Mouse (Mus musculus) kidney, postnatal 14 days (tissue): ENCODE results near the gene Tshr.
"Not testable (repeated sequence)": the region's sequence is repeated elsewhere in the genome, so short reads cannot be mapped to it uniquely, and the experiment has no call there.

Experiments used
- DNase-seq: peaks from one replicate; pipeline ENCODE4 v3.0.0; 2022; ENCODE audit warnings: mixed read lengths

Gene Tshr

GRCm38 (mm10) chr12:91500475-91500874, 116.1 kb downstream of the Tshr start:
- DNase-seq = no peak

GRCm38 (mm10) chr12:91511766-91512165, 127.4 kb downstream of the Tshr start:
- DNase-seq = no peak

DNA sequence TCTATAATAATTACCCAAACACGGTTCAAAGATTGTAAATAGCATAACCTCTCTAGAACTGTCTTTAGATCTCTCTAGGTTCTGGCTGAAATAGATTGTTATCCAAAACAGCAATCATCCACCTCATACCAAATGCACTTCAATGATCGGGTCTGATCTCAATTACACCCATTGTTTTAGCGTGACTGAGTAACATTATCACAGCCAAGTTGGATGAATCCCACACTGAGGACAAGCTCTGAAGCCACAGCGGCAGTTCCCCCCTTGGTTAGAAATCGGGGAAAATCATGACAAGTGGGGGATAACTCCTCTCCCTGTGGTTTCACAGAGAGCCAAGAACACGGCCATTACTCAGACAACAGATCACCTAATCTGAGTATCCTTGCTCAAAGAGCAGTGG, 129.6 kb downstream of the Tshr start:
- no peak for DNase-seq

DNA sequence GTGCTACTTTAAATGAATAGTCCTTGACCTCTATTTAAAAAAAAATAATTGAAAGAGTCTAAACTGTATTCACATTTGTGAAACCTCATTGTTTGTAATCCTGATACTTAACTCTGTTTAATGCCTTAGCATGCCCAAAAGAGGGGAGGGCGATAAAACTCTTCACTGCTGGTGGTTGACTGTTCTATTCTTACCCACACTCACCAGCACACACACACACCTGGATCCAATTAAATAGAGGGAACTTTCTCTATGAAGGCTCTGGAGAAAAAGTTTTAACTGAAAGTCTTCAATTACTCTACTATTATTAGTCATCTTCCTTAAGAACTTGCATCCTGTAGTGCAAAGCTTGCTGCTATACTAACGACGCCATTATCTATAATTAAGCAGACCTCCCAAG, 133.4 kb downstream of the Tshr start:
- DNase-seq = no peak

- no peak for DNase-seq
Observed at GRCm38 (mm10) chr12:91523626-91524025, 139.3 kb downstream of the Tshr start.

DNA sequence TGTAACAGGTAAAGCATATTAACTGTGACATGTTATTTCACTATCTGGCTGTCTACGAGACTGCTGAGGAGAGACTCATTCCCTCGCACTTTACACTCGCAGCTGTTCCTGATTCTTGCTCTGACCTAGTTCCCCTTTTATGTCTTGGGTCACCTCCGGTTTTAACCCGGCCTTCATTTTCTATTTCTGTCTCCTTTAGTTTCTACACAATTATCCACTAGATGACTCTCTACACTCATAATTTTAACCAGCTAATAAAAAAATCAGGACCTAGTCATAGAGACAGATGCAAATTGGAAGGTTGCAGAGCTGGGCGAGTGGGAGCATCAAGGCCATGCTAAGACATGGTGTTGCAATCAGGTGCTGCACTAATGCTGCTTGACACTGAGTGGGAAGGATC, 150.2 kb downstream of the Tshr start:
- no peak for DNase-seq

DNA sequence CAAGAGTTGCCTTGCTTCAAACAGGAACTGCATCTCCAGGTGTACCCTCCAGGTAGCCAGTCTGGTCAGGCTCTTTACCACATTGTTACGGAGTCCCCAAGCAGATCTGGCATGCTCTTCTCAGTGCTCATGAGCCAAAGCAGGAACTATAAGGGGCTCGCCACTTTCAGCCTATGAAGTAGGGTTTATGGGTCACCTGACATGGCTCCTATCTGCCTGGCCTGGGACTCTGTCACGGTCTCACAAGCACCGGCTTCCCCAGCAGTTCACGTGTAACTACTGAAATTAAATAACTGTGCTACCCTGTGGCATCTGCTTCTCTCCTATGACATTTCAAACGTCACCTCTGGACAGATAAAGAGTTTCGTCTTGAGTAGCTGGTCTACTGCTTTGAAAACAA, 155.8 kb downstream of the Tshr start:
- DNase-seq = no peak

DNA sequence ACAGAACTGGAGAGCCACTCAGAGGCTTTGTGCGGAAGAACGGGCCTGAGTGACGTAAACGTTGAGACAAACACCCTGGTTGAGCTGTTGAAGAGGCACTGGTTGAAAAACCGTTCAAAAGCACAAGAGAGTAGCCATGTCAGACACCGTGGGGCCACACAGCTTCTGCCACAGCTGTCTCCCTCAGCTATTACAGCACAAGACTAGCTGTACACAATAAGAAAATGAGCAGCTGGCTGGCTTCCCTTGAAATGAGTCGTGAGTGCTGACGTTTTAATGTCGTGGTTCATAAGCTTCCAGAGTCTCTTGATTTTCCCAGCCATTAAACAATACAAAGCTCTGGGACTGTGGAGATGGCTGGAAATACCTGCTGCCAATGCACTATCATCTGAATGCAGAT, 165.1 kb downstream of the Tshr start:
- DNase-seq = peak; percentile 5

GRCm38 (mm10) chr12:91551773-91552526, 167.6 kb downstream of the Tshr start:
- DNase-seq = peak; percentile 61

DNA sequence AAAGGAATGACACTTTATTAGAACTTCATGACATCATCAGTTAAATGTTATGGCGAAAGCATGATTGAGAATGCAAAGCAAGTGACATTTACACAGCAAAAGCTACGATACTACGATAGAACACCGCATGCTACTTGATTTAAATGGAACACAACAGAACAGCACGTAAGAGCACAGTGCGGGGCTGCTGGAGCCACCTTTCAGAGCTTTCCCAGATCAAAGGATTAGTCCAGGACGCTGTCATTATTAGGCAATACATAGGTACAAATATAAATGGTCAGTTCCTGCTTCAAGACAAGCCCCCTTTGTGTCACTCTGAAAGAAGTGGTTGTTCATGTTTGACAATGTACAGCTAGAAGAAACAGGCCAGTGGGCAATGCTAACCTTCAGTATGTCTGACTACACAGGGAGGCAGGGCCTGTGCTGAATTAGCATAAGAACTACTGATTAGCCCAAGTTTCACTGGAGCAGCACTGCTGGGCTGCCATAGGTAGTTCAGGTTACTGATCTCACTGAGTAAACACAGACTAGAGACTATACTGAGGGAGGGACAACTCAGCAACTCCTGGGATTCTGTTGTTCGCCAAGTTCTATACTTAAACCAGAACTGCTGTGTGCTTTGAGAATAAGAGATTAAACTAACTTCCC, 173.1 kb downstream of the Tshr start:
- not testable (repeated sequence) for DNase-seq

DNA sequence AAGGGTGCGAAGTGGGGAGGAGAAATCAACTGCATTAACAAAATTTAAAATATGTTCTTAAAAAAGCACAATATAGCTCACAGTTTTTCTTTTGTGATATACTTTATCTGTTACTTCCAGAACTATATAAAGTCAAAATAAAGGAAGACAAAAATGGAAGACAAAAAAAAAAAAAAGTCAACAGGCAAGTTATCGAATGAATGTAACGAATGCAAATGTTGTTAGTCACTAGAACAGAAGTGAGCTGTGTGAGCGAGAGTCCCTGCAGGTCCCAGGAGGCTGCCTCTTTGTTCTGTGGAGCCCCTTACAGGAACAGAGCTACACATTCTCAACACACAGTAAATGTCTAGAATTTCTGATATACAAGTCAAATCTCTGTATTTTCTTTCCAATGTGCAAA, 173.8 kb downstream of the Tshr start:
- not testable (repeated sequence) for DNase-seq

GRCm38 (mm10) chr12:91567145-91567544, 182.8 kb downstream of the Tshr start:
- no peak for DNase-seq

DNA sequence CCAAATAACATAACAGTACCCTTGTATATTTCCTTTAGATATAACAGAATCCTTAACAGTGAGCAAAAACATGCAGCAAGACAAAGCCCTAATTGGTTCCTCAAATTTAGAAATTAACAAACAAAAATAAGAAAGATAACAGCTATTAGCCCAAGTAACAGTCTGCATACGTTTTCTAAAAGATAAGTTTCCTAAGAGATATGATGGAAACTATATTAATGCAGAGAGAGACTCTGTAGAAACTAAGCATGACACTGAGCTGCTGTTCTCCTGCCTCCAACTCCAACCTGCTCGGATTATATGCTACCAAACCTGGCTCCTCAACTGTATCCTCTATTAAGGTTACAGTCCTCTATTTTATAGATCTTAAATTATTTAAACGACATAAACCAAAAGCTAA, 184.9 kb downstream of the Tshr start:
- no peak for DNase-seq

- no peak for DNase-seq
Observed at GRCm38 (mm10) chr12:91571708-91572107, 187.3 kb downstream of the Tshr start.

DNA sequence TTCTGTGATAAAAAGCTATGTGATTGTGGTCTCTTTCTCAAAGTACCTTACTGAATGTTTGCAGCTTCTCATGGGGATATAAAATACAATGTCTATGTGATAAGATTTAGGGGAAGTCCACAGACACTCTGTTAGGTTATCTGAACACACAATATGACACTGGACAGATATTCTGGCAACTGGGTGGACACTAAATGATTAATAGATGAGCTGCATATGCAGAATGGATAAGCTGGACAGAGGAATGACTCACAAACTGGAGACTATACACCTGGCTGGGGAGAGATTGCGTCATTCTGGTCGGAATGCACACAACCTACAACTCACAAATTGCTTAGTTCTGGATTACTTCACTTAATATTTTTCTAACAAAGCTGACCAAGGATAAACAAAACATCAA, 195.3 kb downstream of the Tshr start:
- DNase-seq = no peak

DNA sequence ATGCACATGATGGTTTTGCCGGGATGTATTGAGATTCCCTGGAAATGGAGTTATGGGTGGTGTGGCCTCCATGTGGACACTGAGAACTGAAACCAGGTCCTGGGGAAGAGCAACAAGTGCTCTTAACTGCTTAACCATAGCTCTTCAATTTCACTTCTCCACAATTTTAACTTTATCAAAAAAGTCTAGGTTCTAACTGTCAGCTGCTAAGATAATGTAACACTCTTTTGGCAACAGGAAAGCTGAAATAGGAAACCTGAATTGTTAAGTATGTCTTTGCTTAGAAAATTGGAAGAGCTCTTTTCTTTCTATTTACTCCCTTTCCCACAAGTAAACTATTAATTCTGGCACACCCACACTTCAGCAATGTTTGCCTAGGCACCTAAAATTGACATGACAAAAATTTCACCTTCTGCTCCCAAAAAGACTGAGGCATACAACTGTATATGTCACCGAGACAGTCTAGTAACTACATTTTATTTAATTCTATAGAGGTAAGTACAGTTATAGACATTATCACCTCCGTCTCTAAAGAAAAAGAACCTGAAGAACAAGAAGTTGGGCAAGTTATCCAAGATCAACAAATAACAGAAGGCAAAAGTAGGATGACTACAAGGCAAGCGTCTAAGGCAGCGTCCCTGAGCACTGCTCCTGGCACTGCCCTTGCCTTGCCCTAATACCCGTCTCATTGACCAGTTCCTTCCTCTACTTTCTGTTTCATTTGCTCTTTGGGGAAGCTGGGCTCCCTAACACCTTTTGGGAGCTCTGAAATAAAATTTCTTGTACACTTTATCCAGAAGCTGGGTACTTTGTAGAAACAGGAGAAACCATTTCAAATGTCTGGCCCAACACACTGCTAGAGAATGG, 197.1 kb downstream of the Tshr start:
- DNase-seq = no peak

DNA sequence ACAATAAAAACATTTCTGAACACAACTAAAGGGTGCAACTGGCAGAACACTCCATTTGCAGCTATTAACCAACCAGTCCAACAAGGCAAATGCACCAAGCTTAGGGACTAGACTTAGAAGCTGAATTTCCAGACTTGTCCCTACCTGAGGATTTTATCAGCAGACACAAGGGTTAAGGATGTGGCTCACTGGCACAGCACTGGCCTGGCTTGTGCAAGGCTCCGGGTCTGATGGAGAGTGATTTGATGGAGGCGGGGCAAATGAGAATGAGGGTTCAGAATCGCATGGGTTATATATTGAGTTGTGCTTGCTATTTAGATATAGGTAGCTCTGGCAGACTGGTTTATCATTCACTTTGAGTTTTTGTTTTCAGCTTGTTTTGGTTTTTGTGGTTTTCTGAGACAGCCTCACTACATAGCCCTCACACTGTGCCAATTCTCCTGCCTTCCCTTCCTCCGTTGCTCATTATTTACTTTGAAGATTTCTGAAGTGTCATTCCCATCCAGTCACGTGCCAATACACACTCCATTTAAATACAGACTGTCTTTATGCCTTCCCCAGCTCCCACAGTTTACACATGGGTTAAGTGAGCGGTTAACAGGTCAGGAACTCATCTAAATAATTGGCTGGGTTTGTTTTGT, 198.1 kb downstream of the Tshr start:
- no peak for DNase-seq

DNA sequence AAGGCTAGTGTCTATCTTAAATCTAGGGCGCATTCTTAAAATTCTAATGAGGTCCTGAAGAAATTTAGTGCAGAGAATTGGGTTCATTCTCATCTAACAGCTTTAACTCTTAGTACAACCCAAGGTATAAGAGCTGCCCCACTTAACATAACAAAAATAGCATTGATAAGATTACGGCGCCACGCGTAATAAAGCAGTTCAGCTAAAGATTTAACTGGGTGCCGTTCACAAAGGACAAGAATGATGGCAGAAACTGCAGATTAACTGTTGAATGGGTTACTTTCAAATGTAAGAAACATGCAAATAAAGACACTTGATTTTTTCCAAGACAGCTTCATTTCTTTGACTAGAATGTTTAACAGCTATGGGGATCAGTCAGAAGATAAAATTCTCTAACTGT, 199.0 kb downstream of the Tshr start:
- DNase-seq = no peak

DNA sequence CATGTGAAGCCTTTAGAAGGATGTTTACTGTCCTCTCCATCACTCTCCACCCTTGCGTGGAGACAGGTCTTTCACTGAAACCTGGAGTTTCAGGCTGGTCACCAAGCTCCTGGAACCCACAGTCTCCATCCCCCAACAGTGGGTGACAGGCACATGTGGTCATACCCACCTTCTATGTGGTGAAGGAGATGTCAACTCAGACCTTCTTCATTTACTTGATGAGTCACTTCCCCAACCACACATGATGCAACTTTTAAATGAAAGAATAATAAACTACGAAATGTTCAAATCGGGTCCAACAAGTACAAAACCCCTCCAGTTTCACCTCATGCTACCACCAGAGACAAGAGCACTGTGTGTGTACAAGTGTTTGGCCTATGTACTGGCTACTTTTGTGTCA, 200.8 kb downstream of the Tshr start:
- no peak for DNase-seq

DNA sequence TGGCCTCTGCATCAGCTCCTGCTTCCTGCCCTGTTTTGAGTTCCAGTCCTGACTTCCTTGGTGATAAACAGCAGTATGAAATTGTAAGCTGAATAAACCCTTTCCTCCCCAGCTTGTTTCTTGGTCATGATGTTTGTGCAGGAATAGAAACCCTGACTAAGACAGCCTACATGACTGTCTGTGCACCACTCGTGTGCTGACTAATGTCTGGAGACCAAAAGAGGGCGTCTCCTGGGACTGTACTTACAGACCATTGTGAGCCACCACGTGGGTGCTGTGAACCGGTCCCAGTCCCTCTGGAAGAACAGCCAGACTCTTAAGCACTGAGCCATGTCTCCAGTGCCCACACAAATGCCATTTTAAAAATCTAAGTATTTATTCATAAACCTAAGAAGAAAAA, 201.5 kb downstream of the Tshr start:
- DNase-seq = not testable (repeated sequence)

GRCm38 (mm10) chr12:91587077-91587476, 202.7 kb downstream of the Tshr start:
- no peak for DNase-seq

GRCm38 (mm10) chr12:91587491-91588033, 203.2 kb downstream of the Tshr start:
- DNase-seq = no peak

GRCm38 (mm10) chr12:91588176-91588669, 203.9 kb downstream of the Tshr start:
- peak; percentile 95 for DNase-seq
